Mouse (Mus musculus): Measurements from ENCODE around the gene Igsf8. TPM values are rescaled to one million over a fixed set of nuclear protein-coding genes. Genes with fewer than 3 reads are reported as not detected.
A peak's percentile ranks its signal among the peaks of the same experiment; 100 is the strongest.

The Igsf8 gene
- polyA plus RNA-seq, 1 experiment from 2014 or later: 17.7 TPM

GRCm38 (mm10) chr1:172322725-172323124 is 61.3 kb downstream of the Igsf8 start:
- Histone ChIP-seq H3K9ac (ENCODE audit: low read depth, low read length) (no peak overlapping the region), H3K4me2 (replicated peaks; ENCODE audit: low read depth) (no peak overlapping the region), H3K4me3 (ENCODE audit: low read depth, low read length) (no peak overlapping the region), H3K27me3 (replicated peaks; ENCODE audit: control insufficient read depth, insufficient read depth, low read length) (peaks cover 30% of the 10 kb centered on the region), H3K36me3 (ENCODE audit: control insufficient read depth, insufficient read depth) (peaks cover 15% of the 10 kb centered on the region; the same call in 1 of the 2 replicates), H3K4me1 (replicated peaks; ENCODE audit: control insufficient read depth, insufficient read depth, low read length) (no peaks in the 10 kb centered on the region), H3K9me3 (ENCODE audit: control insufficient read depth) (no peaks in the 10 kb centered on the region), H3K27ac (ENCODE audit: low read depth, low read length) (no peak overlapping the region)
- no peak for TF ChIP-seq CTCF (IDR thresholded peaks at IDR 0.05; ENCODE audit: low read depth)
- no peak for ATAC-seq
- WGBS: 64% methylated on average over 13 of the region's 13 CpGs

- Histone ChIP-seq H3K27ac (ENCODE audit: low read depth, low read length) (no peak overlapping the region), H3K9ac (ENCODE audit: low read depth, low read length) (no peak overlapping the region), H3K36me3 (ENCODE audit: control insufficient read depth, insufficient read depth) (peaks cover 9% of the 10 kb centered on the region; the same call in 1 of the 2 replicates), H3K4me3 (ENCODE audit: low read depth, low read length) (no peak overlapping the region), H3K27me3 (replicated peaks; ENCODE audit: control insufficient read depth, insufficient read depth, low read length) (peaks cover 35% of the 10 kb centered on the region), H3K4me1 (replicated peaks; ENCODE audit: control insufficient read depth, insufficient read depth, low read length) (no peaks in the 10 kb centered on the region), H3K4me2 (replicated peaks; ENCODE audit: low read depth) (no peak overlapping the region), H3K9me3 (ENCODE audit: control insufficient read depth) (no peaks in the 10 kb centered on the region)
- no peak for ATAC-seq
- WGBS: 59% methylated on average over 5 of the region's 5 CpGs
- no peak for TF ChIP-seq CTCF (IDR thresholded peaks at IDR 0.05; ENCODE audit: low read depth)
Observed at GRCm38 (mm10) chr1:172323298-172323697, 61.9 kb downstream of the Igsf8 start.

- ATAC-seq: no peak
- H3K4me1 ChIP-seq (replicated peaks; ENCODE audit: control insufficient read depth, insufficient read depth, low read length): no peaks in the 10 kb centered on the region
- H3K27ac ChIP-seq (ENCODE audit: low read depth, low read length): no peak overlapping the region
- no peak overlapping the region for H3K4me3 ChIP-seq (ENCODE audit: low read depth, low read length)
- peaks cover 4% of the 10 kb centered on the region; the same call in 1 of the 2 replicates for H3K36me3 ChIP-seq (ENCODE audit: control insufficient read depth, insufficient read depth)
- WGBS: 66% methylated on average over 6 of the region's 6 CpGs
- H3K27me3 ChIP-seq (replicated peaks; ENCODE audit: control insufficient read depth, insufficient read depth, low read length): peaks cover 41% of the 10 kb centered on the region
- TF ChIP-seq CTCF (IDR thresholded peaks at IDR 0.05; ENCODE audit: low read depth): no peak
- H3K9me3 ChIP-seq (ENCODE audit: control insufficient read depth): no peaks in the 10 kb centered on the region
- H3K4me2 ChIP-seq (replicated peaks; ENCODE audit: low read depth): no peak overlapping the region
- H3K9ac ChIP-seq (ENCODE audit: low read depth, low read length): no peak overlapping the region
Observed at GRCm38 (mm10) chr1:172323801-172324359, 62.4 kb downstream of the Igsf8 start.

- 16% methylated on average over 7 of the region's 7 CpGs for WGBS
- Histone ChIP-seq H3K9me3 (ENCODE audit: control insufficient read depth) (no peaks in the 10 kb centered on the region), H3K27ac (ENCODE audit: low read depth, low read length) (no peak overlapping the region), H3K9ac (ENCODE audit: low read depth, low read length) (no peak overlapping the region), H3K4me1 (replicated peaks; ENCODE audit: control insufficient read depth, insufficient read depth, low read length) (no peaks in the 10 kb centered on the region), H3K27me3 (replicated peaks; ENCODE audit: control insufficient read depth, insufficient read depth, low read length) (peaks cover 49% of the 10 kb centered on the region), H3K4me2 (replicated peaks; ENCODE audit: low read depth) (no peak overlapping the region), H3K4me3 (ENCODE audit: low read depth, low read length) (no peak overlapping the region), H3K36me3 (ENCODE audit: control insufficient read depth, insufficient read depth) (no peaks in the 10 kb centered on the region)
- peak; percentile 94 for TF ChIP-seq CTCF (IDR thresholded peaks at IDR 0.05; ENCODE audit: low read depth)
- ATAC-seq: peak; percentile 25
Observed at GRCm38 (mm10) chr1:172324725-172325124, 63.3 kb downstream of the Igsf8 start.

GRCm38 (mm10) chr1:172325680-172326535 is 64.5 kb downstream of the Igsf8 start:
- no peak overlapping the region for H3K27ac ChIP-seq (ENCODE audit: low read depth, low read length)
- TF ChIP-seq CTCF (IDR thresholded peaks at IDR 0.05; ENCODE audit: low read depth): peak; percentile 87
- no peaks in the 10 kb centered on the region for H3K36me3 ChIP-seq (ENCODE audit: control insufficient read depth, insufficient read depth)
- peak; percentile 61 for ATAC-seq
- H3K4me1 ChIP-seq (replicated peaks; ENCODE audit: control insufficient read depth, insufficient read depth, low read length): no peaks in the 10 kb centered on the region
- WGBS: 19% methylated on average over 94 of the region's 94 CpGs
- H3K9me3 ChIP-seq (ENCODE audit: control insufficient read depth): no peaks in the 10 kb centered on the region
- H3K27me3 ChIP-seq (replicated peaks; ENCODE audit: control insufficient read depth, insufficient read depth, low read length): peaks cover 56% of the 10 kb centered on the region
- H3K9ac ChIP-seq (ENCODE audit: low read depth, low read length): no peak overlapping the region
- peak overlapping the region; percentile 71 for H3K4me2 ChIP-seq (replicated peaks; ENCODE audit: low read depth)
- H3K4me3 ChIP-seq (ENCODE audit: low read depth, low read length): peak overlapping the region; percentile 40

- WGBS: 59% methylated on average over 11 of the region's 11 CpGs
- peaks cover 56% of the 10 kb centered on the region for H3K27me3 ChIP-seq (replicated peaks; ENCODE audit: control insufficient read depth, insufficient read depth, low read length)
- H3K4me3 ChIP-seq (ENCODE audit: low read depth, low read length): peak overlapping the region; percentile 40
- H3K36me3 ChIP-seq (ENCODE audit: control insufficient read depth, insufficient read depth): no peaks in the 10 kb centered on the region
- no peaks in the 10 kb centered on the region for H3K4me1 ChIP-seq (replicated peaks; ENCODE audit: control insufficient read depth, insufficient read depth, low read length)
- no peak for ATAC-seq
- no peak for TF ChIP-seq CTCF (IDR thresholded peaks at IDR 0.05; ENCODE audit: low read depth)
- no peaks in the 10 kb centered on the region for H3K9me3 ChIP-seq (ENCODE audit: control insufficient read depth)
- H3K9ac ChIP-seq (ENCODE audit: low read depth, low read length): no peak overlapping the region
- H3K4me2 ChIP-seq (replicated peaks; ENCODE audit: low read depth): peak overlapping the region; percentile 71
- no peak overlapping the region for H3K27ac ChIP-seq (ENCODE audit: low read depth, low read length)
Observed at GRCm38 (mm10) chr1:172326684-172327083, 65.2 kb downstream of the Igsf8 start.
